Mouse (Mus musculus): ENCODE results near the gene Rhd. TPM values are rescaled to one million over a fixed set of nuclear protein-coding genes. Genes with fewer than 3 reads are reported as not detected.

The Rhd gene
- polyA plus RNA-seq, 1 experiment, result 84.0 TPM

DNA sequence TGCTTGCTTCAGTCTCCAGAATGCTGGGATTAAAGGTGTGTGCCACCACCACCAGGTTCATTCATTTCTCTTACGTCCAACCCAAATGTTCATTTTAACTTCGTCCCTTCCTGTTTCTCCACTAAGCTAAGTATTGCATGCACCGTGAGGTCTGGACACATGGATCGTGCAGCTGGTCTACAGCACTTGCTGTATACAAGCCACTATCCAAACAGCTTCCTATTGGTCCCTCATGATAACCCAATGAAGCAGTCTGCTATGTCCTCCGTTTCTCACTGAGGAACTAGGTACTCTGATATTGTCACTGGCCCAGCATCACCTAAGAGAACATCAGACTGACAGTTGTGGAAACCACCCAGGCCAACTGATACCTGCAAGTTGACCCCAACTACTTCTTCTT, 1.5 kb downstream of the Rhd start:
- no peak for DNase-seq (ENCODE audit: low read depth in 1 of 2, low spot score in 2 of 2)
- Histone ChIP-seq H3K27me3 (ENCODE audit: control insufficient read depth, insufficient read depth, low read length) (peaks cover 1% of the 10 kb centered on the region; the same call in 1 of the 2 replicates), H3K4me1 (ENCODE audit: control insufficient read depth, insufficient read depth, insufficient read length) (no peaks in the 10 kb centered on the region), H3K4me3 (ENCODE audit: extremely low read depth, insufficient read depth, insufficient read length) (no peak overlapping the region), H3K27ac (ENCODE audit: insufficient read depth, low read length) (no peak overlapping the region), H3K36me3 (ENCODE audit: control insufficient read depth, insufficient read depth, low read length) (no peaks in the 10 kb centered on the region)
- WGBS, result 70% methylated on average over 5 of the region's 5 CpGs
- no peak for TF ChIP-seq POLR2A (IDR thresholded peaks at IDR 0.05; ENCODE audit: low read depth, low read length)
- TF ChIP-seq CTCF (IDR thresholded peaks at IDR 0.05; ENCODE audit: extremely low read depth, insufficient read depth, insufficient read length, insufficient replicate concordance), result no peak

DNA sequence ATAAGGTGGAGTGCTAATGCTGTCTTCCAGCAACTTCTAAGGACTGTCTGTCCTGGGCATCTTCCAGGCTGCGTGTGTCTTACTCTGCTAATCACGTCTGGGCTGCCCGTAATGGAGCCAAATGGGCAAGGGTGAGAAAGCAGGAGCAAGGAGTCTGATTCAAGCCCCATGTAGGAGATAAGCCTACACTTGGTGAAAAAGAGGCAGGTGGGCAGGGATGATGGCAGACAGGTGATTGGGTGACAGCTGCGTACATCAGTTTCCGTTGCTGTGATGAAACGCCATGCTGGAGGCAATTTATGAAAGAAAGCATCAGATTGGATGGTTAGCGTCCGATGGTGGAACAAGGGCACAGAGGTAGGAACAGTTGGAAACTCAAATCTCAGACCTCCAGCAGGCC, 2.9 kb downstream of the Rhd start:
- Histone ChIP-seq H3K27me3 (ENCODE audit: control insufficient read depth, insufficient read depth, low read length) (peaks cover 1% of the 10 kb centered on the region; the same call in 1 of the 2 replicates), H3K36me3 (ENCODE audit: control insufficient read depth, insufficient read depth, low read length) (no peaks in the 10 kb centered on the region), H3K4me1 (ENCODE audit: control insufficient read depth, insufficient read depth, insufficient read length) (no peaks in the 10 kb centered on the region), H3K27ac (ENCODE audit: insufficient read depth, low read length) (no peak overlapping the region), H3K4me3 (ENCODE audit: extremely low read depth, insufficient read depth, insufficient read length) (no peak overlapping the region)
- 89% methylated on average over 8 of the region's 8 CpGs for WGBS
- TF ChIP-seq CTCF (IDR thresholded peaks at IDR 0.05; ENCODE audit: extremely low read depth, insufficient read depth, insufficient read length, insufficient replicate concordance) (no peak), POLR2A (IDR thresholded peaks at IDR 0.05; ENCODE audit: low read depth, low read length) (no peak)
- DNase-seq (ENCODE audit: low read depth in 1 of 2, low spot score in 2 of 2), result no peak

DNA sequence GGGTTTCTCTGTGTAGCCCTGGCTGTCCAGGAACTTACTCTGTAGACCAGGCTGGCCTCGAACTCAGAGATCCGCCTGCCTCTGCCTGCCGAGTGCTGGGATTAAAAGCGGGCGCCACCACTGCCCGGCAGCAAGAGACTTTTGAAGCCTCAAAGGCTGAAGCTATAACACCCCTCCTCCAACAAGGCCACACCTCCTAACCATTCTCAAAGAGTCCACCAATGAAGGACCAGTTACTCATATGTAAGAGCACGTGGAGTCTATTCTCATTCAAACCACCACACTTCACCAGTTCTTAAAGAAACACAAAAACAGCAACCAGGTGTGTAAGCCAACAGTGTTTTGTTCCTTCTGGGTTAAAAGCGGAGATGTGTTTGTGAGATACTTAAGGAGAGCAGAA, 3.3 kb downstream of the Rhd start:
- Histone ChIP-seq H3K27me3 (ENCODE audit: control insufficient read depth, insufficient read depth, low read length) (peaks cover 1% of the 10 kb centered on the region; the same call in 1 of the 2 replicates), H3K4me3 (ENCODE audit: extremely low read depth, insufficient read depth, insufficient read length) (no peak overlapping the region), H3K4me1 (ENCODE audit: control insufficient read depth, insufficient read depth, insufficient read length) (no peaks in the 10 kb centered on the region), H3K36me3 (ENCODE audit: control insufficient read depth, insufficient read depth, low read length) (no peaks in the 10 kb centered on the region), H3K27ac (ENCODE audit: insufficient read depth, low read length) (no peak overlapping the region)
- TF ChIP-seq CTCF (IDR thresholded peaks at IDR 0.05; ENCODE audit: extremely low read depth, insufficient read depth, insufficient read length, insufficient replicate concordance) (no peak), POLR2A (IDR thresholded peaks at IDR 0.05; ENCODE audit: low read depth, low read length) (no peak)
- WGBS, result 85% methylated on average over 8 of the region's 8 CpGs
- no peak for DNase-seq (ENCODE audit: low read depth in 1 of 2, low spot score in 2 of 2)

GRCm38 (mm10) chr4:134868065-134868464, 3.7 kb downstream of the Rhd start:
- Histone ChIP-seq H3K4me3 (ENCODE audit: extremely low read depth, insufficient read depth, insufficient read length) (no peak overlapping the region), H3K27me3 (ENCODE audit: control insufficient read depth, insufficient read depth, low read length) (peaks cover 1% of the 10 kb centered on the region; the same call in 1 of the 2 replicates), H3K27ac (ENCODE audit: insufficient read depth, low read length) (peak overlapping the region; percentile 42; the same call in 1 of the 2 replicates), H3K36me3 (ENCODE audit: control insufficient read depth, insufficient read depth, low read length) (no peaks in the 10 kb centered on the region), H3K4me1 (ENCODE audit: control insufficient read depth, insufficient read depth, insufficient read length) (no peaks in the 10 kb centered on the region)
- WGBS, result 89% methylated on average over 10 of the region's 10 CpGs
- TF ChIP-seq CTCF (IDR thresholded peaks at IDR 0.05; ENCODE audit: extremely low read depth, insufficient read depth, insufficient read length, insufficient replicate concordance) (no peak), POLR2A (IDR thresholded peaks at IDR 0.05; ENCODE audit: low read depth, low read length) (no peak)
- DNase-seq (ENCODE audit: low read depth in 1 of 2, low spot score in 2 of 2), result no peak

- WGBS, result 42% methylated on average over 9 of the region's 9 CpGs
- Histone ChIP-seq H3K36me3 (ENCODE audit: control insufficient read depth, insufficient read depth, low read length) (no peaks in the 10 kb centered on the region), H3K4me1 (ENCODE audit: control insufficient read depth, insufficient read depth, insufficient read length) (no peaks in the 10 kb centered on the region), H3K27ac (ENCODE audit: insufficient read depth, low read length) (peak overlapping the region; percentile 42; the same call in 1 of the 2 replicates), H3K27me3 (ENCODE audit: control insufficient read depth, insufficient read depth, low read length) (peaks cover 1% of the 10 kb centered on the region; the same call in 1 of the 2 replicates), H3K4me3 (ENCODE audit: extremely low read depth, insufficient read depth, insufficient read length) (no peak overlapping the region)
- DNase-seq (ENCODE audit: low read depth in 1 of 2, low spot score in 2 of 2), result no peak
- TF ChIP-seq CTCF (IDR thresholded peaks at IDR 0.05; ENCODE audit: extremely low read depth, insufficient read depth, insufficient read length, insufficient replicate concordance) (no peak), POLR2A (IDR thresholded peaks at IDR 0.05; ENCODE audit: low read depth, low read length) (no peak)
These were observed 4.2 kb downstream of the Rhd start for GRCm38 (mm10) chr4:134868490-134868889.

- Histone ChIP-seq H3K4me1 (ENCODE audit: control insufficient read depth, insufficient read depth, insufficient read length) (no peaks in the 10 kb centered on the region), H3K4me3 (ENCODE audit: extremely low read depth, insufficient read depth, insufficient read length) (no peak overlapping the region), H3K36me3 (ENCODE audit: control insufficient read depth, insufficient read depth, low read length) (no peaks in the 10 kb centered on the region), H3K27me3 (ENCODE audit: control insufficient read depth, insufficient read depth, low read length) (peaks cover 1% of the 10 kb centered on the region; the same call in 1 of the 2 replicates), H3K27ac (ENCODE audit: insufficient read depth, low read length) (peak overlapping the region; percentile 40)
- no peak for DNase-seq (ENCODE audit: low read depth in 1 of 2, low spot score in 2 of 2)
- no peak for TF ChIP-seq CTCF (IDR thresholded peaks at IDR 0.05; ENCODE audit: extremely low read depth, insufficient read depth, insufficient read length, insufficient replicate concordance)
- 41% methylated on average over 16 of the region's 16 CpGs for WGBS
These were observed 4.9 kb downstream of the Rhd start for GRCm38 (mm10) chr4:134869068-134869730.

GRCm38 (mm10) chr4:134869815-134870375, 5.6 kb downstream of the Rhd start:
- H3K27ac ChIP-seq (ENCODE audit: insufficient read depth, low read length), result no peak overlapping the region
- H3K4me3 ChIP-seq (ENCODE audit: extremely low read depth, insufficient read depth, insufficient read length), result no peak overlapping the region
- WGBS, result 59% methylated on average over 7 of the region's 7 CpGs
- no peak for TF ChIP-seq POLR2A (IDR thresholded peaks at IDR 0.05; ENCODE audit: low read depth, low read length)
- no peak for TF ChIP-seq CTCF (IDR thresholded peaks at IDR 0.05; ENCODE audit: extremely low read depth, insufficient read depth, insufficient read length, insufficient replicate concordance)
- no peak for DNase-seq (ENCODE audit: low read depth in 1 of 2, low spot score in 2 of 2)
- no peaks in the 10 kb centered on the region for H3K36me3 ChIP-seq (ENCODE audit: control insufficient read depth, insufficient read depth, low read length)
- H3K4me1 ChIP-seq (ENCODE audit: control insufficient read depth, insufficient read depth, insufficient read length), result no peaks in the 10 kb centered on the region
- H3K27me3 ChIP-seq (ENCODE audit: control insufficient read depth, insufficient read depth, low read length), result peaks cover 1% of the 10 kb centered on the region; the same call in 1 of the 2 replicates

Measured in spleen, adult 2 months (tissue).